Mouse (Mus musculus): ENCODE measurements around the gene Fkbp14.

The Fkbp14 gene

GRCm38 (mm10) chr6:54587683-54588082, 9.4 kb downstream of the Fkbp14 start:
- DNase-seq (ENCODE audit: low read depth): no peak

- DNase-seq (ENCODE audit: low read depth): no peak
Measured at GRCm38 (mm10) chr6:54586911-54587310, 10.2 kb downstream of the Fkbp14 start.

GRCm38 (mm10) chr6:54586175-54586574, 10.9 kb downstream of the Fkbp14 start:
- DNase-seq (ENCODE audit: low read depth): peak; percentile 70

GRCm38 (mm10) chr6:54573218-54573955, 23.7 kb downstream of the Fkbp14 start:
- DNase-seq (ENCODE audit: low read depth): no peak

- no peak for DNase-seq (ENCODE audit: low read depth)
Measured at GRCm38 (mm10) chr6:54569776-54570175, 27.3 kb downstream of the Fkbp14 start.

- no peak for DNase-seq (ENCODE audit: low read depth)
Measured at GRCm38 (mm10) chr6:54566546-54566919, 30.6 kb downstream of the Fkbp14 start.

- no peak for DNase-seq (ENCODE audit: low read depth)
Measured at GRCm38 (mm10) chr6:54565665-54566545, 31.2 kb downstream of the Fkbp14 start, which contains the start of gene Scrn1. Scrn1 (minus strand) TSS chr6:54566489.

- DNase-seq (ENCODE audit: low read depth): no peak
Measured at GRCm38 (mm10) chr6:54565012-54565411, 32.1 kb downstream of the Fkbp14 start.

GRCm38 (mm10) chr6:54564506-54564991, 32.6 kb downstream of the Fkbp14 start:
- DNase-seq (ENCODE audit: low read depth): no peak

GRCm38 (mm10) chr6:54563561-54563960, 33.5 kb downstream of the Fkbp14 start:
- no peak for DNase-seq (ENCODE audit: low read depth)

GRCm38 (mm10) chr6:54562018-54562809, 34.9 kb downstream of the Fkbp14 start:
- no peak for DNase-seq (ENCODE audit: low read depth)

- DNase-seq (ENCODE audit: low read depth): no peak
Measured at GRCm38 (mm10) chr6:54558466-54558865, 38.6 kb downstream of the Fkbp14 start.

- no peak for DNase-seq (ENCODE audit: low read depth)
Measured at GRCm38 (mm10) chr6:54557671-54558070, 39.4 kb downstream of the Fkbp14 start.

- DNase-seq (ENCODE audit: low read depth): no peak
Measured at GRCm38 (mm10) chr6:54555816-54556215, 41.3 kb downstream of the Fkbp14 start.

GRCm38 (mm10) chr6:54554341-54555110, 42.6 kb downstream of the Fkbp14 start:
- DNase-seq (ENCODE audit: low read depth): no peak

GRCm38 (mm10) chr6:54553632-54554031, 43.5 kb downstream of the Fkbp14 start:
- no peak for DNase-seq (ENCODE audit: low read depth)

GRCm38 (mm10) chr6:54552721-54553413, 44.2 kb downstream of the Fkbp14 start:
- DNase-seq (ENCODE audit: low read depth): no peak

GRCm38 (mm10) chr6:54550801-54551323, 46.2 kb downstream of the Fkbp14 start:
- DNase-seq (ENCODE audit: low read depth): no peak

- no peak for DNase-seq (ENCODE audit: low read depth)
Measured at GRCm38 (mm10) chr6:54549311-54549710, 47.8 kb downstream of the Fkbp14 start.

GRCm38 (mm10) chr6:54548314-54549019, 48.6 kb downstream of the Fkbp14 start:
- no peak for DNase-seq (ENCODE audit: low read depth)
